Mouse (Mus musculus) stomach, postnatal 0 days (tissue): ENCODE data around the gene Trim60.

Experiments
- CTCF ChIP-seq: IDR thresholded peaks from 2 replicates; pipeline ENCODE4 v1.5.1; 2016; ENCODE audit warnings: antibody characterized with exemption, low read depth, mild to moderate bottlenecking, moderate library complexity
- EP300 ChIP-seq: optimal IDR thresholded peaks from 2 replicates; pipeline ENCODE3; 2016; ENCODE audit warnings: antibody characterized with exemption

GRCm38 (mm10) chr8:64959025-64959424, 59.4 kb downstream of the Trim60 start:
- TF ChIP-seq CTCF: no peak
- TF ChIP-seq EP300: no peak
